Mouse (Mus musculus): Measurements from ENCODE around the gene Adi1.

GRCm38 (mm10) chr12:28718106-28718505, 43.1 kb downstream of the Adi1 start:
- no peak for TF ChIP-seq CTCF (IDR thresholded peaks at IDR 0.05; ENCODE audit: extremely low read depth, insufficient read depth, low read length)
- no peak for TF ChIP-seq POLR2A (IDR thresholded peaks at IDR 0.05; ENCODE audit: extremely low read depth, insufficient read depth, low read length)

All from cortical plate, adult 2 months (tissue).